Mouse (Mus musculus): Measurements from ENCODE around the gene Bmf. TPM values are rescaled to one million over a fixed set of nuclear protein-coding genes. Genes with fewer than 3 reads are reported as not detected.

The Bmf gene
- 112 and 168 TPM in 2 replicates for polyA plus RNA-seq (2012; ENCODE audit: low replicate concordance)

DNA sequence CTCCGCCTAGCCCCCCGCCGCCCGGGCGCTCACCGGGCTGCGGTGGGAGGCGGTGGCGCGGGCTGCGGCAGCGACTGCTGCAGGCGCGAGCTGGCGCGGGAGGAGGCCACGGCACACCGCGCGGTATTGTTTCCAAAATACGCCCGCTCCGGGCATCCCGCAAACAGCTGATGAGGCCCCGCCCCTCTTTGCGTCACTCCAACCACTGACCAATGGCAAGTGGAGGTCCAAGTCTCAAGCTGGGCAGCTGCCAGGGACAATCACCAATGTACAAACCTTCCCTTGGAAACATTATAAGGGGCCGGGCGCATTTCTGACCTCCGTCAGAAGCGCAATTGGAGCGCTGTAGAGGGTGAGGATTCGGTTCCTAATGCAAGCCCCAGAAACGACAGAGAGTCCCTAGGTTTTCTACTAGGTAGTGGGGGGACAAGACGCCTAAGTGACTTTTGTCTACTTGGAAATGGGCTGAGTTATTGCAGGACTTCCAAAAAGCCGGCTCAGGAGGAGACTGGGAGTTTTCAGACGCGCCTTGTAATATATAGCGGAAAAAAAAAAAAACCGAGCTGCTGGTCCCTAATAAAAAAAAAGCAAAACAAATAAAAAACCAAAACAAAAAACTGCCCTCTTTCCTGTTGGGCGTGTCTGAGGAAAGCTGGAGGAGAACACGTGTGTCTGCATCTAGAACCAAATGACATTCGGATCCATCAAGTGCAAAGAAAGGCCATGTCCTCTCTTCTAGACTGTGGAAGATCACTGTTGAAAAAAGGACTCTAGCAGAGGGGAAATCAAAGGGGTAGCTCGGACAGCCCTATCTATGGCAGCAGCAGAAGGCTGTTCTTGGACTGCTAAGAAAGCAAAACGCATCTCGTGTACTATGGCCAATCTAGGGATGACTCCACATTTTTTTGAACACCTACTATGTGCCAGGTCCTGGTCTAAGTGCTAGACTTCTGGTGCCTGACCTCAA is at the start of gene Bmf:
Gene Bmf (minus strand): TSS at position 181 of the 967 bp plus-strand sequence.

DNA sequence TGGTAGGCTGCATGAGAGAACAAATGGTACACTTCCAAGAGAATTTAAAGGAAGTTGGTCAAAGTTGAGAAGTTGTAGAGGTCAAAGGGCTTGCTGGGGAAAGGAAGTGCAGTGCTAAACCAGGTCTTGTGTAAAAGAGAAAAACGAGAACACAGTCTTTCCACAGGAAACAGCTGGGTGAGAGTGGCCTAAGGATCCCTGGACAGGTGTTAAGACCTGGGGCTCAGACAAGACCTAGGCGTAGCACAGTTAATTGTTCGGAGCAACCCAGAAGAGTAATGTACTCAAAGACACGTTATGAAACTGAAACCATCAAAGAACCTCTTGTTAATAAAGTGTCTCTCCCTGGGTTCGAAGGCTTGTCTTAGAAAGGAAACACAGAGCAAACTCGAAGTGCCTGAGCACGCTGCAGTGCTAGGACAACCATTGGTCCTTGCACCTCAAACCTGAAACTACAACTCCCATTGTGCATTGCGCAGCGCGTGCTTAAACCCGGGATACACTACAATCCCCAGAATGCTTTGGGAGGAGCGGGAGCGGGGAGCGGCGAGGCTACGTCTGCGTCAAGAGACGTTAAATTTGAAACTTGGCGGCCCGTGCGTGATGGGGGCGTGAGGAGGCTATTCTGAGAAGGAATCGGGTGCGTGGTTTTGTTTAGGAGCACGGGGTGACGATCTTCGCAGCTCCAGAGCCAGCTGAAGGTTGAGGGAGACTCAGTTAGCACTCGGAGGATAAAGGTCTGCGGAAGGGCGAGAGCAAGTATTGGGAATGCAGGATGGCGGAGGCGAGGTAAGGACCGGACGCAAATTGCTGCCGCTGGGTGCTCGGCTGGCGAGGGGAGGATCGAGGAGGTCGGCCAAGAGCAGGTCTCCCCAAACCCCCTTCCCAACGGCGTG is 48.4 kb upstream of the Bmf start, which contains the start of gene Bub1b:
Gene Bub1b (plus strand): TSS at position 539 of the 896 bp plus-strand sequence.

GRCm38 (mm10) chr2:118479550-118479909 is 70.0 kb downstream of the Bmf start, which contains the start of gene Srp14:
Srp14 (minus strand) TSS chr2:118479711.

Other genes starting within 250 kb of the Bmf start
- gene Gpr176, start 176.3 kb downstream of the Bmf start, polyA plus RNA-seq (2012; ENCODE audit: low replicate concordance) = 0.17 and 0.26 TPM in 2 replicates
- gene Eif2ak4, start 161.1 kb downstream of the Bmf start, polyA plus RNA-seq (2012; ENCODE audit: low replicate concordance) = 8.2 and 9.3 TPM in 2 replicates
- gene Srp14, start 70.0 kb downstream of the Bmf start, polyA plus RNA-seq (2012; ENCODE audit: low replicate concordance) = 6.2 and 83.2 TPM in 2 replicates
- 2.6 and 4.6 TPM in 2 replicates for gene Bub1b, start 48.5 kb upstream of the Bmf start, polyA plus RNA-seq (2012; ENCODE audit: low replicate concordance)
- gene Pak6, start 113.6 kb upstream of the Bmf start, polyA plus RNA-seq (2012; ENCODE audit: low replicate concordance) = 0.53 and 0.80 TPM in 2 replicates
- 0.07 and 0.10 TPM in 2 replicates for gene Ankrd63, start 154.3 kb upstream of the Bmf start, polyA plus RNA-seq (2012; ENCODE audit: low replicate concordance)
- gene Plcb2, start 178.8 kb upstream of the Bmf start, polyA plus RNA-seq (2012; ENCODE audit: low replicate concordance) = 45.0 and 105 TPM in 2 replicates
- 28.6 and 74.0 TPM in 2 replicates for gene Inafm2, start 196.1 kb upstream of the Bmf start, polyA plus RNA-seq (2012; ENCODE audit: low replicate concordance)
- 0.24 and 0.42 TPM in 2 replicates for gene Ccdc9b, start 213.0 kb upstream of the Bmf start, polyA plus RNA-seq (2012; ENCODE audit: low replicate concordance)
- gene Phgr1, start 223.1 kb upstream of the Bmf start, polyA plus RNA-seq (2012; ENCODE audit: low replicate concordance) = not detected in 2 replicates
- 0.05 and 0.15 TPM in 2 replicates for gene Disp2, start 230.0 kb upstream of the Bmf start, polyA plus RNA-seq (2012; ENCODE audit: low replicate concordance)